Mouse (Mus musculus): ENCODE data around the gene Exo5. TPM values are rescaled to one million over a fixed set of nuclear protein-coding genes. Genes with fewer than 3 reads are reported as not detected.
A peak's percentile ranks its signal among the peaks of the same experiment; 100 is the strongest.

Exo5 gene
- total and polyA plus RNA-seq, 2 experiments from 2014 or later = 8.6 to 13.4 TPM

GRCm38 (mm10) chr4:120953038-120953437 lies 28.2 kb upstream of the Exo5 start:
- Histone ChIP-seq H3K36me3 (ENCODE audit: insufficient read depth, low read length) (no peaks in the 10 kb centered on the region), H3K4me1 (ENCODE audit: insufficient read depth, low read length) (no peaks in the 10 kb centered on the region), H3K9me3 (ENCODE audit: low read length) (no peaks in the 10 kb centered on the region), H3K27ac (no peak overlapping the region), H3K27me3 (ENCODE audit: insufficient read depth, low read length) (no peaks in the 10 kb centered on the region), H3K4me3 (ENCODE audit: low read length) (no peak overlapping the region), H3K4me2 (ENCODE audit: low read depth, low read length) (no peak overlapping the region), H3K9ac (replicated peaks; ENCODE audit: low read length) (no peak overlapping the region)
- no peak for TF ChIP-seq CTCF (IDR thresholded peaks at IDR 0.05; ENCODE audit: low read depth)
- no peak for DNase-seq (ENCODE audit: low spot score)
- WGBS = 78% methylated on average over 4 of the region's 4 CpGs
- ATAC-seq = no peak

GRCm38 (mm10) chr4:120952163-120952562 lies 27.3 kb upstream of the Exo5 start:
- WGBS = 44% methylated on average over 6 of the region's 6 CpGs
- no peak for TF ChIP-seq CTCF (IDR thresholded peaks at IDR 0.05; ENCODE audit: low read depth)
- peak overlapping the region; percentile 62 for H3K4me3 ChIP-seq (ENCODE audit: low read length)

GRCm38 (mm10) chr4:120951428-120951973 lies 26.7 kb upstream of the Exo5 start, which contains the start of gene Zfp69:
Gene Zfp69 (minus strand): TSS chr4:120951699.
- H3K36me3 ChIP-seq (ENCODE audit: insufficient read depth, low read length) = peaks cover 2% of the 10 kb centered on the region; the same call in 1 of the 2 replicates
- no peaks in the 10 kb centered on the region for H3K9me3 ChIP-seq (ENCODE audit: low read length)
- H3K4me1 ChIP-seq (ENCODE audit: insufficient read depth, low read length) = no peaks in the 10 kb centered on the region
- H3K27ac ChIP-seq = peak within 1 kb of the TSS; percentile 62
- H3K4me3 ChIP-seq (ENCODE audit: low read length) = peak within 1 kb of the TSS; percentile 62
- no peak for TF ChIP-seq CTCF (IDR thresholded peaks at IDR 0.05; ENCODE audit: low read depth)
- peak within 1 kb of the TSS; percentile 62 for H3K4me2 ChIP-seq (ENCODE audit: low read depth, low read length)
- peak within 1 kb of the TSS; percentile 56 for H3K9ac ChIP-seq (replicated peaks; ENCODE audit: low read length)
- ATAC-seq (peak; percentile 98), DNase-seq (ENCODE audit: low spot score) (peak; percentile 93)
- no peaks in the 10 kb centered on the region for H3K27me3 ChIP-seq (ENCODE audit: insufficient read depth, low read length)
- WGBS = under 1% methylated on average over 50 of the region's 60 CpGs

More at GRCm38 (mm10) chr4:120952163-120952562, 27.3 kb upstream of the Exo5 start:
- Histone ChIP-seq H3K9ac (replicated peaks; ENCODE audit: low read length) (peak overlapping the region; percentile 56; the same call in 1 of the 2 replicates), H3K36me3 (ENCODE audit: insufficient read depth, low read length) (no peaks in the 10 kb centered on the region), H3K27me3 (ENCODE audit: insufficient read depth, low read length) (no peaks in the 10 kb centered on the region), H3K9me3 (ENCODE audit: low read length) (no peaks in the 10 kb centered on the region), H3K27ac (peak overlapping the region; percentile 62; the same call in 1 of the 2 replicates), H3K4me1 (ENCODE audit: insufficient read depth, low read length) (no peaks in the 10 kb centered on the region), H3K4me2 (ENCODE audit: low read depth, low read length) (peak overlapping the region; percentile 62)
- ATAC-seq = no peak
- no peak for DNase-seq (ENCODE audit: low spot score)

- ATAC-seq = no peak
These were observed 26.1 kb upstream of the Exo5 start for GRCm38 (mm10) chr4:120950763-120951427.

GRCm38 (mm10) chr4:120948938-120949337 lies 24.1 kb upstream of the Exo5 start:
- Histone ChIP-seq H3K9me3 (ENCODE audit: low read length) (no peaks in the 10 kb centered on the region), H3K4me2 (ENCODE audit: low read depth, low read length) (no peak overlapping the region), H3K27me3 (ENCODE audit: insufficient read depth, low read length) (no peaks in the 10 kb centered on the region), H3K4me3 (ENCODE audit: low read length) (no peak overlapping the region), H3K27ac (no peak overlapping the region), H3K4me1 (ENCODE audit: insufficient read depth, low read length) (no peaks in the 10 kb centered on the region), H3K36me3 (ENCODE audit: insufficient read depth, low read length) (peaks cover 5% of the 10 kb centered on the region; the same call in 1 of the 2 replicates), H3K9ac (replicated peaks; ENCODE audit: low read length) (no peak overlapping the region)
- DNase-seq (ENCODE audit: low spot score) (no peak), ATAC-seq (no peak)
- no peak for TF ChIP-seq CTCF (IDR thresholded peaks at IDR 0.05; ENCODE audit: low read depth)
- 80% methylated on average over 3 of the region's 3 CpGs for WGBS

More at GRCm38 (mm10) chr4:120950763-120951427, 26.1 kb upstream of the Exo5 start:
- 5% methylated on average over 20 of the region's 20 CpGs for WGBS
- Histone ChIP-seq H3K27me3 (ENCODE audit: insufficient read depth, low read length) (no peaks in the 10 kb centered on the region), H3K27ac (peak overlapping the region; percentile 62), H3K36me3 (ENCODE audit: insufficient read depth, low read length) (peaks cover 5% of the 10 kb centered on the region; the same call in 1 of the 2 replicates), H3K9me3 (ENCODE audit: low read length) (no peaks in the 10 kb centered on the region), H3K9ac (replicated peaks; ENCODE audit: low read length) (peak overlapping the region; percentile 56), H3K4me2 (ENCODE audit: low read depth, low read length) (peak overlapping the region; percentile 62), H3K4me3 (ENCODE audit: low read length) (peak overlapping the region; percentile 62), H3K4me1 (ENCODE audit: insufficient read depth, low read length) (no peaks in the 10 kb centered on the region)
- no peak for TF ChIP-seq CTCF (IDR thresholded peaks at IDR 0.05; ENCODE audit: low read depth)
- DNase-seq (ENCODE audit: low spot score) = peak; percentile 12

- H3K27me3 ChIP-seq (ENCODE audit: insufficient read depth, low read length) = no peaks in the 10 kb centered on the region
- WGBS = 88% methylated on average over 3 of the region's 3 CpGs
- ATAC-seq (no peak), DNase-seq (ENCODE audit: low spot score) (no peak)
- H3K27ac ChIP-seq = no peak overlapping the region
- no peak for TF ChIP-seq CTCF (IDR thresholded peaks at IDR 0.05; ENCODE audit: low read depth)
- H3K9me3 ChIP-seq (ENCODE audit: low read length) = peaks cover 7% of the 10 kb centered on the region; the same call in 1 of the 2 replicates
- no peaks in the 10 kb centered on the region for H3K4me1 ChIP-seq (ENCODE audit: insufficient read depth, low read length)
- no peak overlapping the region for H3K9ac ChIP-seq (replicated peaks; ENCODE audit: low read length)
- H3K4me3 ChIP-seq (ENCODE audit: low read length) = no peak overlapping the region
- H3K4me2 ChIP-seq (ENCODE audit: low read depth, low read length) = no peak overlapping the region
- no peaks in the 10 kb centered on the region for H3K36me3 ChIP-seq (ENCODE audit: insufficient read depth, low read length)
These were observed 10.2 kb upstream of the Exo5 start for GRCm38 (mm10) chr4:120935006-120935405.

Data from hindbrain, postnatal 0 days (tissue).